ENCODE assay signal across 13 mouse cellular contexts in the genomic region with DNA sequence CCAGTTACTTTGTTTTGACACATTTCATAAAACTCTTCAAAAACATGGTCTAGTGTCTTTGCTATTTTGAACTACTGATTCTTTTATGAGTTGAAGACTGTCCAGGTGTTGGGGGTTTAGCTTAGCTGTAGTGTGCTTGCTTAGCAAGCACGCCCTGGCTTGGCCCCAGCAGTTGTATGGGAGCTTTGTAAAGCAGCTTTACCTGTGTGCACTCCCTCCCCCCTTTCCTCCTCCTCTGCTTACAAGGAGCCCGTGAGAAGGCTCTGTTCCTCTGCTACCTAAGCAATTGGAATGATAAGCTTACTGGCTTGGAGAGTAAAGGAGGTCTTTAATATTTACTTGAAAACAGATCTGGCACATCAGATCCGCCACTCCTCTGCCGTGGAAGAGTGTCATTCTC.
"Had no signal": no experiment of that assay in that cellular context is flagged by ENCODE, and none has a peak within 500 bp of the region (broad histone marks: within the 10 kb centered on the region; RNA-seq: fewer than 3 reads in every experiment).

No protein-coding gene starts in this region.

- H3K4me1 ChIP-seq: neural tube, embryonic 15.5 days had no signal

- H3K9ac ChIP-seq: intestine, embryonic 15.5 days; kidney, embryonic 15.5 days; limb, embryonic 13.5 days; liver, embryonic 14.5 days; neural tube, embryonic 15.5 days had no signal

- H3K9me3 ChIP-seq: intestine, embryonic 15.5 days; kidney, embryonic 15.5 days; limb, embryonic 13.5 days; midbrain, embryonic 10.5 days; neural tube, embryonic 15.5 days had no signal

- H3K27me3 ChIP-seq: intestine, embryonic 15.5 days; kidney, embryonic 15.5 days; limb, embryonic 13.5 days; neural tube, embryonic 15.5 days had no signal

- H3K27ac ChIP-seq: intestine, embryonic 15.5 days; kidney, embryonic 15.5 days; limb, embryonic 13.5 days; liver, embryonic 14.5 days; midbrain, embryonic 10.5 days; neural tube, embryonic 15.5 days had no signal

- H3K4me3 ChIP-seq: intestine, embryonic 15.5 days; kidney, embryonic 15.5 days; limb, embryonic 13.5 days; midbrain, embryonic 10.5 days; myocyte; neural tube, embryonic 15.5 days had no signal

- DNase-seq: kidney, adult 2 months; kidney, postnatal 14 days; left cerebral cortex, postnatal 4 days; midbrain, embryonic 14.5 days; right cerebral cortex, postnatal 4 days; spleen, adult 18-20 months had no signal

- H3K36me3 ChIP-seq: intestine, embryonic 15.5 days had no signal

- ATAC-seq: intestine, embryonic 15.5 days had no signal

- H3K4me2 ChIP-seq: intestine, embryonic 15.5 days; kidney, embryonic 15.5 days; limb, embryonic 13.5 days; neural tube, embryonic 15.5 days had no signal
